Mouse (Mus musculus): ENCODE data around the gene Ptbp1. TPM values are rescaled to one million over a fixed set of nuclear protein-coding genes. Genes with fewer than 3 reads are reported as not detected.

Gene Ptbp1
- polyA plus RNA-seq, 1 experiment from 2014 or later, result 325 TPM

GRCm38 (mm10) chr10:79852107-79852789 lies 2.0 kb upstream of the Ptbp1 start:
- no peaks in the 10 kb centered on the region for H3K27me3 ChIP-seq
- peak overlapping the region; percentile 71 for H3K4me2 ChIP-seq (replicated peaks)
- no peaks in the 10 kb centered on the region for H3K9me3 ChIP-seq (replicated peaks)
- no peak overlapping the region for H3K9ac ChIP-seq
- peaks cover 44% of the 10 kb centered on the region for H3K4me1 ChIP-seq
- H3K36me3 ChIP-seq, result peaks cover 10% of the 10 kb centered on the region; the same call in 1 of the 2 replicates
- peak overlapping the region; percentile 100 for H3K27ac ChIP-seq (replicated peaks)
- ATAC-seq (ENCODE audit: insufficient number of reproducible peaks, low FRiP score, low TSS enrichment, low read depth), result no peak
- WGBS, result 29% methylated on average over 9 of the region's 9 CpGs
- H3K4me3 ChIP-seq (replicated peaks), result peak overlapping the region; percentile 97

- 17% methylated on average over 8 of the region's 8 CpGs for WGBS
- no peak for ATAC-seq (ENCODE audit: insufficient number of reproducible peaks, low FRiP score, low TSS enrichment, low read depth)
Observed at GRCm38 (mm10) chr10:79852827-79853226, 1.4 kb upstream of the Ptbp1 start.

GRCm38 (mm10) chr10:79853392-79853791 lies 835 bp upstream of the Ptbp1 start:
- Histone ChIP-seq H3K4me2 (replicated peaks) (peak overlapping the region; percentile 71), H3K36me3 (peaks cover 13% of the 10 kb centered on the region; the same call in 1 of the 2 replicates), H3K4me3 (replicated peaks) (peak overlapping the region; percentile 97), H3K27ac (replicated peaks) (peak overlapping the region; percentile 100), H3K4me1 (peaks cover 55% of the 10 kb centered on the region), H3K9me3 (replicated peaks) (no peaks in the 10 kb centered on the region), H3K27me3 (no peaks in the 10 kb centered on the region), H3K9ac (peak overlapping the region; percentile 39)
- 0% methylated on average over 15 of the region's 15 CpGs for WGBS
- ATAC-seq (ENCODE audit: insufficient number of reproducible peaks, low FRiP score, low TSS enrichment, low read depth), result peak; percentile 75

More at GRCm38 (mm10) chr10:79852827-79853226, 1.4 kb upstream of the Ptbp1 start:
- H3K4me3 ChIP-seq (replicated peaks), result peak overlapping the region; percentile 97
- peak overlapping the region; percentile 100 for H3K27ac ChIP-seq (replicated peaks)
- no peaks in the 10 kb centered on the region for H3K27me3 ChIP-seq
- H3K9me3 ChIP-seq (replicated peaks), result no peaks in the 10 kb centered on the region
- H3K36me3 ChIP-seq, result peaks cover 13% of the 10 kb centered on the region; the same call in 1 of the 2 replicates
- H3K4me2 ChIP-seq (replicated peaks), result peak overlapping the region; percentile 71
- H3K4me1 ChIP-seq, result peaks cover 49% of the 10 kb centered on the region
- no peak overlapping the region for H3K9ac ChIP-seq

GRCm38 (mm10) chr10:79854801-79855541 lies 744 bp downstream of the Ptbp1 start:
- H3K4me1 ChIP-seq, result peaks cover 71% of the 10 kb centered on the region
- H3K4me3 ChIP-seq (replicated peaks), result peak overlapping the region; percentile 97
- no peaks in the 10 kb centered on the region for H3K9me3 ChIP-seq (replicated peaks)
- H3K27me3 ChIP-seq, result no peaks in the 10 kb centered on the region
- under 1% methylated on average over 83 of the region's 83 CpGs for WGBS
- peak overlapping the region; percentile 100 for H3K9ac ChIP-seq
- H3K4me2 ChIP-seq (replicated peaks), result peak overlapping the region; percentile 91
- ATAC-seq (ENCODE audit: insufficient number of reproducible peaks, low FRiP score, low TSS enrichment, low read depth), result peak; percentile 6; the same call in 1 of the 2 replicates
- peak overlapping the region; percentile 100 for H3K27ac ChIP-seq (replicated peaks)
- H3K36me3 ChIP-seq, result peaks cover 28% of the 10 kb centered on the region

GRCm38 (mm10) chr10:79855558-79856184 lies 1.4 kb downstream of the Ptbp1 start:
- peak overlapping the region; percentile 97 for H3K4me3 ChIP-seq (replicated peaks)
- H3K4me1 ChIP-seq, result peaks cover 75% of the 10 kb centered on the region
- no peaks in the 10 kb centered on the region for H3K27me3 ChIP-seq
- H3K9me3 ChIP-seq (replicated peaks), result no peaks in the 10 kb centered on the region
- no peak for ATAC-seq (ENCODE audit: insufficient number of reproducible peaks, low FRiP score, low TSS enrichment, low read depth)
- peak overlapping the region; percentile 100 for H3K27ac ChIP-seq (replicated peaks)
- peak overlapping the region; percentile 91 for H3K4me2 ChIP-seq (replicated peaks)
- WGBS, result under 1% methylated on average over 10 of the region's 10 CpGs
- peak overlapping the region; percentile 100 for H3K9ac ChIP-seq
- H3K36me3 ChIP-seq, result peaks cover 35% of the 10 kb centered on the region

- Histone ChIP-seq H3K4me1 (peaks cover 75% of the 10 kb centered on the region), H3K9me3 (replicated peaks) (no peaks in the 10 kb centered on the region), H3K9ac (peak overlapping the region; percentile 100), H3K36me3 (peaks cover 41% of the 10 kb centered on the region), H3K4me3 (replicated peaks) (peak overlapping the region; percentile 97), H3K27me3 (no peaks in the 10 kb centered on the region), H3K27ac (replicated peaks) (peak overlapping the region; percentile 100), H3K4me2 (replicated peaks) (peak overlapping the region; percentile 91)
- no peak for ATAC-seq (ENCODE audit: insufficient number of reproducible peaks, low FRiP score, low TSS enrichment, low read depth)
- WGBS, result 28% methylated on average over 6 of the region's 6 CpGs
Observed at GRCm38 (mm10) chr10:79856280-79856679, 2.1 kb downstream of the Ptbp1 start.

GRCm38 (mm10) chr10:79856704-79857451 lies 2.7 kb downstream of the Ptbp1 start:
- Histone ChIP-seq H3K36me3 (peaks cover 47% of the 10 kb centered on the region), H3K4me2 (replicated peaks) (peak overlapping the region; percentile 91), H3K4me1 (peaks cover 74% of the 10 kb centered on the region), H3K27me3 (no peaks in the 10 kb centered on the region), H3K27ac (replicated peaks) (peak overlapping the region; percentile 100), H3K9ac (peak overlapping the region; percentile 100), H3K9me3 (replicated peaks) (no peaks in the 10 kb centered on the region), H3K4me3 (replicated peaks) (peak overlapping the region; percentile 97)
- no peak for ATAC-seq (ENCODE audit: insufficient number of reproducible peaks, low FRiP score, low TSS enrichment, low read depth)
- WGBS, result 37% methylated on average over 7 of the region's 7 CpGs

GRCm38 (mm10) chr10:79857452-79857811 lies 3.2 kb downstream of the Ptbp1 start:
- H3K27me3 ChIP-seq, result no peaks in the 10 kb centered on the region
- peak overlapping the region; percentile 69 for H3K27ac ChIP-seq (replicated peaks)
- no peaks in the 10 kb centered on the region for H3K9me3 ChIP-seq (replicated peaks)
- peak overlapping the region; percentile 91 for H3K4me2 ChIP-seq (replicated peaks)
- ATAC-seq (ENCODE audit: insufficient number of reproducible peaks, low FRiP score, low TSS enrichment, low read depth), result no peak
- peak overlapping the region; percentile 100; the same call in 1 of the 2 replicates for H3K9ac ChIP-seq
- WGBS, result 12% methylated on average over 4 of the region's 4 CpGs
- peaks cover 53% of the 10 kb centered on the region for H3K36me3 ChIP-seq
- peak overlapping the region; percentile 97 for H3K4me3 ChIP-seq (replicated peaks)
- H3K4me1 ChIP-seq, result peaks cover 74% of the 10 kb centered on the region

GRCm38 (mm10) chr10:79857894-79858293 lies 3.7 kb downstream of the Ptbp1 start:
- no peak for ATAC-seq (ENCODE audit: insufficient number of reproducible peaks, low FRiP score, low TSS enrichment, low read depth)
- peaks cover 57% of the 10 kb centered on the region for H3K36me3 ChIP-seq
- peaks cover 71% of the 10 kb centered on the region for H3K4me1 ChIP-seq
- WGBS, result 63% methylated on average over 2 of the region's 2 CpGs
- no peaks in the 10 kb centered on the region for H3K27me3 ChIP-seq
- peak overlapping the region; percentile 91 for H3K4me2 ChIP-seq (replicated peaks)
- peak overlapping the region; percentile 69 for H3K27ac ChIP-seq (replicated peaks)
- H3K4me3 ChIP-seq (replicated peaks), result peak overlapping the region; percentile 97
- H3K9me3 ChIP-seq (replicated peaks), result no peaks in the 10 kb centered on the region
- H3K9ac ChIP-seq, result 0 out of 2 replicates have a peak overlapping the region, but pooled peaks have one; percentile 100

- H3K9me3 ChIP-seq (replicated peaks), result no peaks in the 10 kb centered on the region
- no peaks in the 10 kb centered on the region for H3K27me3 ChIP-seq
- peak overlapping the region; percentile 97 for H3K4me3 ChIP-seq (replicated peaks)
- peak overlapping the region; percentile 69 for H3K27ac ChIP-seq (replicated peaks)
- 26% methylated on average over 17 of the region's 17 CpGs for WGBS
- peaks cover 66% of the 10 kb centered on the region for H3K4me1 ChIP-seq
- ATAC-seq (ENCODE audit: insufficient number of reproducible peaks, low FRiP score, low TSS enrichment, low read depth), result no peak
- H3K9ac ChIP-seq, result 0 out of 2 replicates have a peak overlapping the region, but pooled peaks have one; percentile 100
- H3K4me2 ChIP-seq (replicated peaks), result peak overlapping the region; percentile 91
- H3K36me3 ChIP-seq, result peaks cover 64% of the 10 kb centered on the region
Observed at GRCm38 (mm10) chr10:79858416-79859074, 4.3 kb downstream of the Ptbp1 start.
